Mouse (Mus musculus) myocyte (in vitro differentiated cells): ENCODE measurements around the gene Frmd4a.

Source experiments
- CEBPB ChIP-seq: IDR thresholded peaks from 2 replicates; pipeline ENCODE4 v1.6.1; 2011; ENCODE audit warnings: mild to moderate bottlenecking, moderate library complexity; ENCODE audit not compliant: poor library complexity, insufficient read depth, severe bottlenecking
- E2F4 ChIP-seq: IDR thresholded peaks from one replicate; pipeline ENCODE4 v1.6.1; 2011; ENCODE audit warnings: mild to moderate bottlenecking, control low read depth, moderate library complexity; ENCODE audit not compliant: insufficient read depth
- POLR2A ChIP-seq: IDR thresholded peaks from one replicate; pipeline ENCODE4 v1.6.1; 2011; ENCODE audit warnings: low read depth, mild to moderate bottlenecking, control low read depth, moderate library complexity; ENCODE audit not compliant: insufficient read length
- POLR2AphosphoS2 ChIP-seq: IDR thresholded peaks from one replicate; pipeline ENCODE4 v1.6.1; 2011; ENCODE audit warnings: low read depth, control low read depth; ENCODE audit not compliant: insufficient read length
- TCF3 ChIP-seq: IDR thresholded peaks from one replicate; pipeline ENCODE4 v1.6.1; 2011; ENCODE audit warnings: low read depth, control low read depth; ENCODE audit not compliant: insufficient read length

DNA sequence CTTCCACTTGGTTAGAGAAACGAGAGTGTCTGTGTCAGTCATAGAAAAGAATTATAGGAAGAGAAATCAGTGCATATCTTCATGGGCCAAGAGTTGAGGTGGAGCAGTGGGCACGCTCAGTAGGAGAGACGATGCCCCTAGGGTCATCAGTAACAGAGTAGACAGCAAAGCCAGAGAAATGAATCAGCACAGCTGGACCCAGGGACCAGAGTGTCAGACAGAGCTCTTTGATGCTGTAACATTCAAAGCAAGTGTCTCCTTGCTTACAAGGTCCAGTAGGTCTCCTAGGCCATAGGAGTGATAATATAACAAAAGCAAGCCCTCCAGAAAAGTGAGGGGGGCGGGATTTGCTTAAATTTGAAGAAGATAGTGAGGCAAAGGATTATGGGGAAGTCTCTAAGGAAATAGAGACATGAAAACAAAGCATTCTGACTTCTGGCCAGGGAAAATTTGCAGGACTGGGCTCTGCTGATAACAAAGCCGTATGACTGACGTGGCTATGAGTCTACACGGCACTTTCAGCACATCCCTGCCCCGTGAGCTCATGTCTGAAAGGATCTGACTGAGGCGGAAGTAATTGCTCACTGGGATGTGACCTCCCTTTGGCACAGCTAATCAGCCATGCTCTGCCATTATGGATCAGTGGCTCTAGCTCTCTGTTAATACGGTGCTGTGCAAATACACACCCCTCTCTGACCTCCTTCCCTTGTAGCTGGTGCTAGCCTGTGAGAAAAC, 243.0 kb downstream of the Frmd4a start:
- TF ChIP-seq POLR2A (no peak), POLR2AphosphoS2 (no peak), E2F4 (no peak), CEBPB (no peak), TCF3 (no peak)
